Mouse (Mus musculus) small intestine, adult 2 months (tissue): Measurements from ENCODE around the gene Ppp4r1.

Experiments
- CTCF ChIP-seq: fragments of 200-500 bp; IDR thresholded peaks from 2 replicates; pipeline ENCODE4 v1.5.1; 2012; ENCODE audit warnings: low read depth, mild to moderate bottlenecking, control low read depth, inconsistent platforms, low read length, moderate library complexity, mixed read lengths; ENCODE audit not compliant: insufficient replicate concordance, insufficient read length; ENCODE audit errors: extremely low read depth
- POLR2A ChIP-seq: fragments of 200-500 bp; IDR thresholded peaks from 2 replicates; pipeline ENCODE4 v1.6.1; 2012; ENCODE audit warnings: low read depth, mild to moderate bottlenecking, control low read depth, inconsistent platforms, low read length, moderate library complexity

DNA sequence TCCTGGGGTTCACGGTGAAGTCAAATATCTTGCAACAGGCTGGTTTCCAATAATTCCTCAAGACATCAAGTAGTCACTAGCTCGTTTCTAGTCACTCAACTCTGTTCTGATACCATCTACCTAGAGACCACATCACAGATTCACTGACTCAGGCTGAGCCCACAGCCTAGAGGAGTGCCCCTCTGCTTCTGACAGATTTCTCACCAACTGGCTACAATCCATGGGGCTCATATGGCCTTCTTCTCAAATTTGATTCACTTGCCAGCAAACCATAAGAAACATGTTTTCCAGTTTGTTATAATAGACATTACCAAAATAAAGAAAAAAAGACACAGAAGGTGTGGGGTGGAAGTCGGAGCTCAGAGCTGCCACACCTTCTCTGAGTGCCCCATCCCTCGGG is 40.8 kb upstream of the Ppp4r1 start:
- no peak for TF ChIP-seq CTCF
- TF ChIP-seq POLR2A, result no peak
